Mouse (Mus musculus): ENCODE results near the gene Limk1. TPM values are rescaled to one million over a fixed set of nuclear protein-coding genes. Genes with fewer than 3 reads are reported as not detected.

The Limk1 gene
- polyA plus RNA-seq (2014; fragmentation: Illumina TruSeq; extraction: RNeasy Lipid Tissue Mini Kit (QIAGEN cat#74804); ENCODE audit: low read depth, low replicate concordance) = 1.3 TPM

DNA sequence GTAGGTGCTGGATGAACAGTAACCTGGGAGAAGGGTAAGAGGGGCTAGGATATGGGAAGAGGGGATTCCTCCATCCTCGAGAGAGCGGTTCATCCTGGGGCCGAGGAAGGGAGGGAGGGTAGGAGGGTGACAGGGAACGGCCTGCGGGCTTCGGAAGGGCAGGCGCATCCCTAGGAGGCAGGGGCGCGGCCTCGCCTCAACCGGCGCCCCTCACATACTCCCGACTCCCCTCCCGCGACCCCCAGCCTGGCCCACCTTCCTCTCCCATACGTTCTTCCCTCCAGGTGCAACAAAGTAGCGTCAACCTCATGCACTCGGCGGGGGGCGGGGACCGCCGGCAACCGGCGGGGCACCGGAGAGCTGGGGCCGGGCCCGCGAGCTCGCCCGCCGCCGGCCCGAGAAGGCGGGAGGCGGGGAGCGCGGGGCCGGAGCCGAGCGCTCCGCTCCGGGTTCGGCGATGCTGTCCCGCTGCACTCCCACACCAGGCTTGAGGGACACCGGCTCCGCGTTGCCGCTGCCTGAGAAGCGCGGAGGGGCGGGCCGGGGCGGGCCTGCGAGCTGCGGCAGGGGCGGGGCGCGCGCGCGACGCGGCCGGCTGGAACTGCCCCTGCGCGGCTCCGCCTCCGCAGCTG is at the start of gene Limk1:
Gene Limk1 (minus strand): TSS at position 513 of the 632 bp plus-strand sequence.

DNA sequence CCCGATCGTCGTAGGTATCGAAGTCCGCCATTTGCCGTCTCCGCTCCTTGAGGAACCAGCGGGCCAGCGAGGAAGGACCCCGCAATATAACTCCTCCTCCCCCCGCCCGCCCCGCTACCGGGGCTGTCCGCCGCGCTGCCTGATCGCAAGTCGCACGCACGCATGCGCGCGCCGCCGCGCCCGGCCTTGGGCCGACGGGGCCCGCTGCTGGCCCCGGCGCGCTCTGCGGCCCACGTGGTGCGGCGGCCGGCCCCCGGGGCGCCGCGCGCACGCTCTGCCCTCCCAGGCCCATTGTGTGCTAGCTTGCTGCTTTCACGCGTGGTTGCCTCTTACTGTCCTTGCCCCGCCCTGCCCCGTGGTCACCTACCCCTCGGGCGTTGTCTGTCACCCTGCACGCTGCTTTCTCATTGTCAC is 49.1 kb downstream of the Limk1 start, which contains the start of gene Eif4h:
Gene Eif4h (minus strand): TSS at position 222 of the 414 bp plus-strand sequence.

DNA sequence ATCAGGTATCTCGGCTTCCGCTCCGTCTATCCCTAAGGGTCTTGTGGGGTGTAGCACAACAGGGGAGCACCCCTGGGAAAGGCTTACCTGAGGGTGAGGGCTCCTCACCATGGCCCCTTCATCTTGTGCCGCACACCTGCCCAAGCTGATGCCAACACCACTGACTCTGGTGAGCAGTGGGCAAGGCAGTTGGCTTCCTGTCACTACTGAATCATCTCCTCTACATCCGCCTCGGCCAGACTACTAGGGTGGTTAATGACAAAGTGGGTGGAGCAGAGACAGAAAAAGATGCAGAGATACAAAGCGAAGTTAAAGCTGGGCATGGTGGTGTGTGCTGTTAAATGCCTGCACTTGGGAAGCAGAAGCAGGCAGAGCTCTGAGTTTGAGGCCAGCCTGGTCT is 73.6 kb downstream of the Limk1 start, which contains the start of gene Lat2:
Gene Lat2 (minus strand): TSS at position 224 of the 400 bp plus-strand sequence.

Other genes starting within 250 kb of the Limk1 start
- 14.0 TPM for gene Gtf2ird1, start 231.9 kb downstream of the Limk1 start, polyA plus RNA-seq (2014; fragmentation: Illumina TruSeq; extraction: RNeasy Lipid Tissue Mini Kit (QIAGEN cat#74804); ENCODE audit: low read depth, low replicate concordance)
- gene Clip2, start 136.2 kb downstream of the Limk1 start, polyA plus RNA-seq (2014; fragmentation: Illumina TruSeq; extraction: RNeasy Lipid Tissue Mini Kit (QIAGEN cat#74804); ENCODE audit: low read depth, low replicate concordance) = 1.1 TPM
- not detected for gene Syna, start 128.4 kb downstream of the Limk1 start, polyA plus RNA-seq (2014; fragmentation: Illumina TruSeq; extraction: RNeasy Lipid Tissue Mini Kit (QIAGEN cat#74804); ENCODE audit: low read depth, low replicate concordance)
- 8.2 TPM for gene Rfc2, start 107.2 kb downstream of the Limk1 start, polyA plus RNA-seq (2014; fragmentation: Illumina TruSeq; extraction: RNeasy Lipid Tissue Mini Kit (QIAGEN cat#74804); ENCODE audit: low read depth, low replicate concordance)
- 1.5 TPM for gene Lat2, start 73.6 kb downstream of the Limk1 start, polyA plus RNA-seq (2014; fragmentation: Illumina TruSeq; extraction: RNeasy Lipid Tissue Mini Kit (QIAGEN cat#74804); ENCODE audit: low read depth, low replicate concordance)
- 97.0 TPM for gene Eif4h, start 49.1 kb downstream of the Limk1 start, polyA plus RNA-seq (2014; fragmentation: Illumina TruSeq; extraction: RNeasy Lipid Tissue Mini Kit (QIAGEN cat#74804); ENCODE audit: low read depth, low replicate concordance)
- gene Eln, start 58.7 kb upstream of the Limk1 start, polyA plus RNA-seq (2014; fragmentation: Illumina TruSeq; extraction: RNeasy Lipid Tissue Mini Kit (QIAGEN cat#74804); ENCODE audit: low read depth, low replicate concordance) = 2.5 TPM
- gene Tmem270, start 218.1 kb upstream of the Limk1 start, polyA plus RNA-seq (2014; fragmentation: Illumina TruSeq; extraction: RNeasy Lipid Tissue Mini Kit (QIAGEN cat#74804); ENCODE audit: low read depth, low replicate concordance) = not detected
- gene Cldn13, start 226.9 kb upstream of the Limk1 start, polyA plus RNA-seq (2014; fragmentation: Illumina TruSeq; extraction: RNeasy Lipid Tissue Mini Kit (QIAGEN cat#74804); ENCODE audit: low read depth, low replicate concordance) = not detected
- 18.1 TPM for gene Mettl27, start 243.8 kb upstream of the Limk1 start, polyA plus RNA-seq (2014; fragmentation: Illumina TruSeq; extraction: RNeasy Lipid Tissue Mini Kit (QIAGEN cat#74804); ENCODE audit: low read depth, low replicate concordance)

Measured in adrenal gland, adult 10 weeks (tissue).